8 mouse cellular contexts compared by ENCODE assay signal in the genomic region with DNA sequence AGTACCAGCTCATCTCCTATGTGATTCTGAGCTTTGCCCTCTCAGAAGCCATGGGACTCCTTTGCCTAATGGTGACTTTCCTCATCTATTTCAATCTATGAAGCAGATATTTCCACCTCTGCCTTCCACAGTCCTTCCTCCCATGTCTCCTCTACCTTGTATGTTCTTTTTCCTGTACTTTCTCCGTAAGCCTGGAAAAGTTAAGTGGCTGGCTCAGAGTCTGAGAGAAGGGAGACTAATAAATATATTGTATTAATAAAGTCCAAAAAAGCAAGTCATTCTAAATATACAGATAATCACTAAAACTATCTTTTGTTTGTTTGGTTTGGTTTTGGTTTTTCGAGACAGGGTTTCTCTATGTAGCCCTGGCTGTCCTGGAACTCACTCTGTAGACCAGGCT. TPM values are rescaled to one million over a fixed set of nuclear protein-coding genes. Genes with fewer than 3 reads are reported as not detected.
DNase-seq lines count a peak whose midpoint lies in the region; ATAC-seq and TF ChIP-seq lines count a peak whose summit lies in the region.
"Not testable (repeated sequence)": the region's sequence is repeated elsewhere in the genome, so short reads cannot be mapped to it uniquely, and the experiment has no call there.

No protein-coding gene starts in this region.

- H3K9me3 ChIP-seq in hindbrain, postnatal 0 days (ENCODE audit: low read length); limb, embryonic 14.5 days (ENCODE audit: control insufficient read depth, low read length): not testable (repeated sequence)

- H3K9ac ChIP-seq in hindbrain, postnatal 0 days (replicated peaks; ENCODE audit: low read length); limb, embryonic 14.5 days (ENCODE audit: low read depth, low read length, severe bottlenecking): not testable (repeated sequence)

- not testable (repeated sequence) for TF ChIP-seq POLR2A in limb, embryonic 14.5 days (IDR thresholded peaks at IDR 0.05; ENCODE audit: borderline replicate concordance, extremely low read depth, insufficient read depth, insufficient read length)

- not testable (repeated sequence) for H3K4me1 ChIP-seq in hindbrain, postnatal 0 days (ENCODE audit: insufficient read depth, low read length); limb, embryonic 14.5 days (ENCODE audit: control insufficient read depth, insufficient read depth, low read length)

- not testable (repeated sequence) for H3K36me3 ChIP-seq in hindbrain, postnatal 0 days (ENCODE audit: insufficient read depth, low read length); limb, embryonic 14.5 days (ENCODE audit: control insufficient read depth, insufficient read depth, low read length)

- not testable (repeated sequence) for H3K4me2 ChIP-seq in hindbrain, postnatal 0 days (ENCODE audit: low read depth, low read length); limb, embryonic 14.5 days (replicated peaks; ENCODE audit: low read depth, low read length, severe bottlenecking)

- 87% methylated on average over 2 of the region's 2 CpGs for WGBS in hindbrain, postnatal 0 days
- WGBS in limb, embryonic 14.5 days: 87% methylated on average over 2 of the region's 2 CpGs

- not testable (repeated sequence) for TF ChIP-seq CTCF in hindbrain, postnatal 0 days (IDR thresholded peaks at IDR 0.05; ENCODE audit: low read depth)

- H3K27ac ChIP-seq in hindbrain, postnatal 0 days; limb, embryonic 14.5 days (replicated peaks; ENCODE audit: low read depth, low read length): not testable (repeated sequence)

- DNase-seq in B cell, adult 2 months: peak; percentile 38
- peak; percentile 46 to 56 for DNase-seq in adrenal gland, adult 18-20 months (ENCODE audit: low spot score in 2 of 2)
- peak; percentile 76 for DNase-seq in gastrocnemius, adult 18-20 months (ENCODE audit: low spot score)
- DNase-seq in hindbrain, postnatal 0 days (ENCODE audit: low spot score): peak; percentile 36
- DNase-seq in limb, embryonic 14.5 days (ENCODE audit: low spot score): peak; percentile 7
- DNase-seq in naive thymus-derived CD4-positive, alpha-beta T cell, adult 2 months (ENCODE audit: low read depth): peak; percentile 19
- peak; percentile 75 for DNase-seq in testis, postnatal 14 days (ENCODE audit: low spot score)
- peak; percentile 46 for DNase-seq in urinary bladder, postnatal 14 days (ENCODE audit: low spot score)

- ATAC-seq in hindbrain, postnatal 0 days; limb, embryonic 14.5 days (ENCODE audit: low FRiP score, low read depth): not testable (repeated sequence)

- not testable (repeated sequence) for H3K4me3 ChIP-seq in hindbrain, postnatal 0 days (ENCODE audit: low read length); limb, embryonic 14.5 days (replicated peaks; ENCODE audit: low read length)

- H3K27me3 ChIP-seq in hindbrain, postnatal 0 days (ENCODE audit: insufficient read depth, low read length); limb, embryonic 14.5 days (ENCODE audit: control insufficient read depth, insufficient read depth, low read length): not testable (repeated sequence)

RNA-seq across cellular contexts. Expression of a gene that starts 30.1 kb away (rescaled TPM):
- total RNA-seq in adrenal gland, adult 18-20 months (2021): 10 to 100 TPM; 42.5 to 53.7 TPM
- total RNA-seq in gastrocnemius, adult 18-20 months (2021): 10 to 100 TPM in 1 of 2 experiments, 1 to 10 TPM in 1; 9.8 to 12.4 TPM
- total RNA-seq in hindbrain, postnatal 0 days (2014; rRNA removed): 16.9 and 18.2 TPM in 2 replicates
- polyA plus RNA-seq in hindbrain, postnatal 0 days (2015; fragmentation: Nextera tagmentation; extraction: Ambion mirVana): 9.5 and 9.9 TPM in 2 replicates
- polyA plus RNA-seq in limb, embryonic 14.5 days (2012; rRNA removed): 34.6 and 39.4 TPM in 2 replicates
- polyA plus RNA-seq in limb, embryonic 14.5 days (2014; fragmentation: Nextera tagmentation; extraction: Ambion mirVana): 10.1 and 11.7 TPM in 2 replicates

RNA-seq across cellular contexts. Expression of a gene that starts 39.1 kb away (rescaled TPM):
- 10 to 100 TPM; 46.4 to 58.8 TPM for total RNA-seq in adrenal gland, adult 18-20 months (2021)
- 10 to 100 TPM; 32.9 to 38.2 TPM for total RNA-seq in gastrocnemius, adult 18-20 months (2021)
- total RNA-seq in hindbrain, postnatal 0 days (2014; rRNA removed): 42.1 and 47.7 TPM in 2 replicates
- 35.2 and 35.3 TPM in 2 replicates for polyA plus RNA-seq in hindbrain, postnatal 0 days (2015; fragmentation: Nextera tagmentation; extraction: Ambion mirVana)
- polyA plus RNA-seq in limb, embryonic 14.5 days (2012; rRNA removed): 87.8 and 103 TPM in 2 replicates
- polyA plus RNA-seq in limb, embryonic 14.5 days (2014; fragmentation: Nextera tagmentation; extraction: Ambion mirVana): 55.9 and 68.7 TPM in 2 replicates

Comparison
In these comparisons a context has a peak if more than half of its experiments do, and no peak if none do; other contexts are left out.
1. DNase-seq: peak in every context shown above with its lines; median percentile 76 in gastrocnemius, adult 18-20 months; 75 in testis, postnatal 14 days; 51 in adrenal gland, adult 18-20 months; 46 in urinary bladder, postnatal 14 days; 38 in B cell, adult 2 months; 36 in hindbrain, postnatal 0 days; 19 in naive thymus-derived CD4-positive, alpha-beta T cell, adult 2 months; 7 in limb, embryonic 14.5 days.